Mouse (Mus musculus) brain, embryonic 14.5 days (tissue): ENCODE measurements around the gene Pla2g1b.

Experiments
- CTCF ChIP-seq: fragments of 200-500 bp; IDR thresholded peaks from 2 replicates; pipeline ENCODE4 v1.5.1; 2012; ENCODE audit warnings: inconsistent platforms, mild to moderate bottlenecking, moderate library complexity, borderline replicate concordance; ENCODE audit not compliant: insufficient read depth, insufficient read length; ENCODE audit errors: extremely low read depth
- POLR2A ChIP-seq: fragments of 200-500 bp; IDR thresholded peaks from 2 replicates; pipeline ENCODE4 v1.6.1; 2012; ENCODE audit warnings: mild to moderate bottlenecking, inconsistent platforms, borderline replicate concordance; ENCODE audit not compliant: poor library complexity, insufficient read depth, insufficient read length, severe bottlenecking; ENCODE audit errors: extremely low read depth

GRCm38 (mm10) chr5:115473191-115473590 lies 7.1 kb downstream of the Pla2g1b start:
- peak; percentile 4; the same call in 1 of the 2 replicates for TF ChIP-seq CTCF
- no peak for TF ChIP-seq POLR2A
